Mouse (Mus musculus) hindlimb bud, embryonic 11.5 days (tissue): ENCODE data around the gene Rhox2b.
"Not testable (repeated sequence)": the region's sequence is repeated elsewhere in the genome, so short reads cannot be mapped to it uniquely, and the experiment has no call there.

Experiments used
- DNase-seq: peaks from one replicate; pipeline ENCODE4 v3.0.0-alpha.2; 2012; ENCODE audit warnings: low read depth, low spot score; ENCODE audit errors: extremely low spot score

Gene Rhox2b

GRCm38 (mm10) chrX:37411767-37412166, at the start of gene Rhox2b:
Gene Rhox2b, plus strand, starts transcription at chrX:37412067.
- DNase-seq = not testable (repeated sequence)

- DNase-seq = not testable (repeated sequence)
Observed at GRCm38 (mm10) chrX:37379728-37380127, 32.1 kb upstream of the Rhox2b start, which contains the start of gene Rhox3a2. Gene Rhox3a2, plus strand, starts transcription at chrX:37380028.

- not testable (repeated sequence) for DNase-seq
Observed at GRCm38 (mm10) chrX:37390548-37390947, 21.3 kb upstream of the Rhox2b start, which contains the start of gene Rhox4a2. Gene Rhox4a2, plus strand, starts transcription at chrX:37390848.

- not testable (repeated sequence) for DNase-seq
Observed at GRCm38 (mm10) chrX:37432194-37432593, 20.3 kb downstream of the Rhox2b start, which contains the start of gene Rhox4b. Gene Rhox4b, plus strand, starts transcription at chrX:37432494.

- not testable (repeated sequence) for DNase-seq
Observed at GRCm38 (mm10) chrX:37453380-37453779, 41.5 kb downstream of the Rhox2b start, which contains the start of gene Rhox2c. Gene Rhox2c, plus strand, starts transcription at chrX:37453680.

- DNase-seq = not testable (repeated sequence)
Observed at GRCm38 (mm10) chrX:37458285-37458684, 46.4 kb downstream of the Rhox2b start, which contains the start of gene Rhox3c. Gene Rhox3c, plus strand, starts transcription at chrX:37458585.
